Mouse (Mus musculus): ENCODE results near the gene Tia1.

Tia1 gene

DNA sequence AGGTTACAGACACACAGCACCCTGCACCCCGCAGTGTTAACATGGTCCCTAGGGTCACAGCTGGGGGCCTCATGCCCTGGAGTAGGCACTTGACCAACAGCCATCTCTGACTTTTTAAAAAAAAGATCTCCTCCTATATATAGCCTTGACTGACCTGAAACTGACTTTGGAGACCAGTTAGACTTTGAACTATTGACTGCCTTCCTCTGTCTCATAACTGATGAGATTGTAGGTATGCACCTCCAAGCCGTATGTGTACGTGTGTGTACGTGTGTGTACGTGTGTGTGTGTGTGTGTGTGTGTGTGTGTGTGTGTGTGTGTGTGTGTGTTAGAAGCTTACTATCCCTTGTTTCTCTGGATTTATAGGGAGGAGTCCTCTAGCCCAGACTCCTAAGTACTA, 77.9 kb downstream of the Tia1 start:
- DNase-seq (ENCODE audit: low spot score), result no peak

Measured in testis, postnatal 14 days (tissue).